Mouse (Mus musculus): ENCODE measurements at regions not wholly inside any gene's neighbourhood (a gene's known extent, or its start where the extent isn't known, plus 50 kb on each side); places are given as distances from the start of the nearest gene placed in this dataset.

- H3K9ac ChIP-seq (ENCODE audit: low read depth, low read length): no peak overlapping the region
- H3K9me3 ChIP-seq (replicated peaks; ENCODE audit: control insufficient read depth, low read length): no peaks in the 10 kb centered on the region
- 58% methylated on average over 3 of the region's 3 CpGs for WGBS (ENCODE audit: insufficient replicate concordance)
- no peak for ATAC-seq (ENCODE audit: low read depth)
- no peaks in the 10 kb centered on the region for H3K36me3 ChIP-seq (ENCODE audit: control insufficient read depth, insufficient read depth)
- H3K27me3 ChIP-seq (ENCODE audit: control insufficient read depth, insufficient read depth, low read depth, low read length): no peaks in the 10 kb centered on the region
- H3K4me2 ChIP-seq (ENCODE audit: low read depth, low read length): no peak overlapping the region
- no peak overlapping the region for H3K27ac ChIP-seq (ENCODE audit: low read length)
- no peaks in the 10 kb centered on the region for H3K4me1 ChIP-seq (ENCODE audit: control insufficient read depth, low read depth, low read length)
- H3K4me3 ChIP-seq (ENCODE audit: low read depth, low read length): no peak overlapping the region
Measured at GRCm38 (mm10) chr1:167905424-167905823, 216.4 kb downstream of the Lmx1a start.

- H3K9ac ChIP-seq (ENCODE audit: low read depth, low read length): no peak overlapping the region
- no peaks in the 10 kb centered on the region for H3K27me3 ChIP-seq (ENCODE audit: control insufficient read depth, insufficient read depth, low read depth, low read length)
- no peak overlapping the region for H3K4me3 ChIP-seq (ENCODE audit: low read depth, low read length)
- no peak for ATAC-seq (ENCODE audit: low read depth)
- no peaks in the 10 kb centered on the region for H3K36me3 ChIP-seq (ENCODE audit: control insufficient read depth, insufficient read depth)
- no peaks in the 10 kb centered on the region for H3K9me3 ChIP-seq (replicated peaks; ENCODE audit: control insufficient read depth, low read length)
- H3K27ac ChIP-seq (ENCODE audit: low read length): no peak overlapping the region
- no peaks in the 10 kb centered on the region for H3K4me1 ChIP-seq (ENCODE audit: control insufficient read depth, low read depth, low read length)
- WGBS (ENCODE audit: insufficient replicate concordance): 62% methylated on average over 3 of the region's 3 CpGs
- no peak overlapping the region for H3K4me2 ChIP-seq (ENCODE audit: low read depth, low read length)
Measured at GRCm38 (mm10) chr1:167912074-167912473, 223.0 kb downstream of the Lmx1a start.

GRCm38 (mm10) chr1:167914982-167915561 is 226.0 kb downstream of the Lmx1a start:
- H3K27ac ChIP-seq (ENCODE audit: low read length): no peak overlapping the region
- WGBS (ENCODE audit: insufficient replicate concordance): 37% methylated on average over 7 of the region's 7 CpGs
- no peak for ATAC-seq (ENCODE audit: low read depth)
- H3K4me1 ChIP-seq (ENCODE audit: control insufficient read depth, low read depth, low read length): no peaks in the 10 kb centered on the region
- H3K9ac ChIP-seq (ENCODE audit: low read depth, low read length): no peak overlapping the region
- no peaks in the 10 kb centered on the region for H3K27me3 ChIP-seq (ENCODE audit: control insufficient read depth, insufficient read depth, low read depth, low read length)
- H3K9me3 ChIP-seq (replicated peaks; ENCODE audit: control insufficient read depth, low read length): no peaks in the 10 kb centered on the region
- no peak overlapping the region for H3K4me3 ChIP-seq (ENCODE audit: low read depth, low read length)
- H3K36me3 ChIP-seq (ENCODE audit: control insufficient read depth, insufficient read depth): no peaks in the 10 kb centered on the region
- H3K4me2 ChIP-seq (ENCODE audit: low read depth, low read length): no peak overlapping the region

- no peak overlapping the region for H3K4me2 ChIP-seq (ENCODE audit: low read depth, low read length)
- ATAC-seq (ENCODE audit: low read depth): no peak
- H3K4me1 ChIP-seq (ENCODE audit: control insufficient read depth, low read depth, low read length): no peaks in the 10 kb centered on the region
- H3K36me3 ChIP-seq (ENCODE audit: control insufficient read depth, insufficient read depth): no peaks in the 10 kb centered on the region
- 46% methylated on average over 6 of the region's 6 CpGs for WGBS (ENCODE audit: insufficient replicate concordance)
- H3K27me3 ChIP-seq (ENCODE audit: control insufficient read depth, insufficient read depth, low read depth, low read length): no peaks in the 10 kb centered on the region
- no peak overlapping the region for H3K27ac ChIP-seq (ENCODE audit: low read length)
- no peak overlapping the region for H3K4me3 ChIP-seq (ENCODE audit: low read depth, low read length)
- H3K9ac ChIP-seq (ENCODE audit: low read depth, low read length): no peak overlapping the region
- H3K9me3 ChIP-seq (replicated peaks; ENCODE audit: control insufficient read depth, low read length): no peaks in the 10 kb centered on the region
Measured at GRCm38 (mm10) chr1:167915578-167916275, 226.7 kb downstream of the Lmx1a start.

- ATAC-seq (ENCODE audit: low read depth): no peak
Measured at GRCm38 (mm10) chr1:167922917-167923316, 233.9 kb downstream of the Lmx1a start.

GRCm38 (mm10) chr1:167928060-167928467 is 239.0 kb downstream of the Lmx1a start:
- H3K36me3 ChIP-seq (ENCODE audit: control insufficient read depth, insufficient read depth): no peaks in the 10 kb centered on the region
- no peak overlapping the region for H3K4me2 ChIP-seq (ENCODE audit: low read depth, low read length)
- ATAC-seq (ENCODE audit: low read depth): no peak
- H3K9ac ChIP-seq (ENCODE audit: low read depth, low read length): no peak overlapping the region
- H3K4me3 ChIP-seq (ENCODE audit: low read depth, low read length): no peak overlapping the region
- no peak overlapping the region for H3K27ac ChIP-seq (ENCODE audit: low read length)
- WGBS (ENCODE audit: insufficient replicate concordance): 14% methylated on average over 4 of the region's 4 CpGs
- H3K4me1 ChIP-seq (ENCODE audit: control insufficient read depth, low read depth, low read length): no peaks in the 10 kb centered on the region
- peaks cover 4% of the 10 kb centered on the region; the same call in 1 of the 2 replicates for H3K27me3 ChIP-seq (ENCODE audit: control insufficient read depth, insufficient read depth, low read depth, low read length)
- H3K9me3 ChIP-seq (replicated peaks; ENCODE audit: control insufficient read depth, low read length): no peaks in the 10 kb centered on the region

More at GRCm38 (mm10) chr1:167922917-167923316, 233.9 kb downstream of the Lmx1a start:
- H3K4me3 ChIP-seq (ENCODE audit: low read depth, low read length): no peak overlapping the region
- H3K4me1 ChIP-seq (ENCODE audit: control insufficient read depth, low read depth, low read length): no peaks in the 10 kb centered on the region
- H3K9me3 ChIP-seq (replicated peaks; ENCODE audit: control insufficient read depth, low read length): no peaks in the 10 kb centered on the region
- no peak overlapping the region for H3K27ac ChIP-seq (ENCODE audit: low read length)
- 74% methylated on average over 7 of the region's 7 CpGs for WGBS (ENCODE audit: insufficient replicate concordance)
- H3K36me3 ChIP-seq (ENCODE audit: control insufficient read depth, insufficient read depth): no peaks in the 10 kb centered on the region
- no peak overlapping the region for H3K4me2 ChIP-seq (ENCODE audit: low read depth, low read length)
- no peaks in the 10 kb centered on the region for H3K27me3 ChIP-seq (ENCODE audit: control insufficient read depth, insufficient read depth, low read depth, low read length)
- no peak overlapping the region for H3K9ac ChIP-seq (ENCODE audit: low read depth, low read length)

- Histone ChIP-seq H3K4me1 (ENCODE audit: control insufficient read depth, low read depth, low read length) (no peaks in the 10 kb centered on the region), H3K27me3 (ENCODE audit: control insufficient read depth, insufficient read depth, low read depth, low read length) (peaks cover 4% of the 10 kb centered on the region; the same call in 1 of the 2 replicates), H3K4me2 (ENCODE audit: low read depth, low read length) (peak overlapping the region; percentile 36; the same call in 1 of the 2 replicates), H3K4me3 (ENCODE audit: low read depth, low read length) (0 out of 2 replicates have a peak overlapping the region, but pooled peaks have one; percentile 1), H3K36me3 (ENCODE audit: control insufficient read depth, insufficient read depth) (no peaks in the 10 kb centered on the region), H3K9ac (ENCODE audit: low read depth, low read length) (no peak overlapping the region), H3K27ac (ENCODE audit: low read length) (no peak overlapping the region), H3K9me3 (replicated peaks; ENCODE audit: control insufficient read depth, low read length) (no peaks in the 10 kb centered on the region)
- 3% methylated on average over 28 of the region's 28 CpGs for WGBS (ENCODE audit: insufficient replicate concordance)
- no peak for ATAC-seq (ENCODE audit: low read depth)
Measured at GRCm38 (mm10) chr1:167929729-167930341, 240.8 kb downstream of the Lmx1a start.

GRCm38 (mm10) chr1:167932088-167932487 is 243.1 kb downstream of the Lmx1a start:
- Histone ChIP-seq H3K4me2 (ENCODE audit: low read depth, low read length) (no peak overlapping the region), H3K27me3 (ENCODE audit: control insufficient read depth, insufficient read depth, low read depth, low read length) (peaks cover 4% of the 10 kb centered on the region; the same call in 1 of the 2 replicates), H3K36me3 (ENCODE audit: control insufficient read depth, insufficient read depth) (no peaks in the 10 kb centered on the region), H3K4me3 (ENCODE audit: low read depth, low read length) (no peak overlapping the region), H3K9me3 (replicated peaks; ENCODE audit: control insufficient read depth, low read length) (no peaks in the 10 kb centered on the region), H3K9ac (ENCODE audit: low read depth, low read length) (no peak overlapping the region), H3K27ac (ENCODE audit: low read length) (no peak overlapping the region), H3K4me1 (ENCODE audit: control insufficient read depth, low read depth, low read length) (no peaks in the 10 kb centered on the region)
- ATAC-seq (ENCODE audit: low read depth): no peak
- WGBS (ENCODE audit: insufficient replicate concordance): 28% methylated on average over 2 of the region's 2 CpGs

- Histone ChIP-seq H3K4me1 (ENCODE audit: control insufficient read depth, low read depth, low read length) (no peaks in the 10 kb centered on the region), H3K9ac (ENCODE audit: low read depth, low read length) (no peak overlapping the region), H3K9me3 (replicated peaks; ENCODE audit: control insufficient read depth, low read length) (no peaks in the 10 kb centered on the region), H3K4me2 (ENCODE audit: low read depth, low read length) (no peak overlapping the region), H3K27ac (ENCODE audit: low read length) (no peak overlapping the region), H3K4me3 (ENCODE audit: low read depth, low read length) (no peak overlapping the region), H3K27me3 (ENCODE audit: control insufficient read depth, insufficient read depth, low read depth, low read length) (no peaks in the 10 kb centered on the region), H3K36me3 (ENCODE audit: control insufficient read depth, insufficient read depth) (no peaks in the 10 kb centered on the region)
- no peak for ATAC-seq (ENCODE audit: low read depth)
- 59% methylated on average over 4 of the region's 4 CpGs for WGBS (ENCODE audit: insufficient replicate concordance)
Measured at GRCm38 (mm10) chr1:167936726-167937125, 247.7 kb downstream of the Lmx1a start.

Data from liver, embryonic 16.5 days (tissue).